Mouse (Mus musculus): ENCODE results near the gene Rhox4a2. TPM values are rescaled to one million over a fixed set of nuclear protein-coding genes. Genes with fewer than 3 reads are reported as not detected.
"Not testable (repeated sequence)": the region's sequence is repeated elsewhere in the genome, so short reads cannot be mapped to it uniquely, and the experiment has no call there.

Gene Rhox4a2
- not detected for total RNA-seq (2022)

- not testable (repeated sequence) for DNase-seq
Observed at GRCm38 (mm10) chrX:37390548-37390947, at the start of gene Rhox4a2. Rhox4a2 (plus strand) TSS chrX:37390848.

GRCm38 (mm10) chrX:37379728-37380127, 10.9 kb upstream of the Rhox4a2 start, which contains the start of gene Rhox3a2:
Rhox3a2 (plus strand) TSS chrX:37380028.
- DNase-seq = not testable (repeated sequence)

DNA sequence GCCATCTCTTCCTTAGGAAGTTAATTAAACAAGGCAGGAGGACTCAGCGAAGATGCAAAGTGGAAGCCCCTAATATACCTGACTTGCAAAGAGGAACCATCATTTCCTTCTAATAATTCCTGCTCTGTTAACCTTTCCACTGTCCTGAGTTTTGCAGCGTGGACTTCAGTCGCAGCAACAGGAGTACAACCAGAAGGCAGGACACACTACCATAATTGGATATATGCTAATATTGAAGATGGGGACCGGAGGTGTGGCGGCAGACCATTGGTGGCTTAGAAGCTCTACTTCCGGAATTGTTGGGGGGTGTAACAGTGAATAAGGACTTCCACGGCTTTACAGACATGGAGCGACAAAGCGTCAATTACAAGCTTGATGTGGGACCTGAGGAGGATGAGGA, 21.1 kb downstream of the Rhox4a2 start, which contains the start of gene Rhox2b:
Rhox2b (plus strand) TSS at position 301 of the 400 bp plus-strand sequence.
- DNase-seq = not testable (repeated sequence)

DNA sequence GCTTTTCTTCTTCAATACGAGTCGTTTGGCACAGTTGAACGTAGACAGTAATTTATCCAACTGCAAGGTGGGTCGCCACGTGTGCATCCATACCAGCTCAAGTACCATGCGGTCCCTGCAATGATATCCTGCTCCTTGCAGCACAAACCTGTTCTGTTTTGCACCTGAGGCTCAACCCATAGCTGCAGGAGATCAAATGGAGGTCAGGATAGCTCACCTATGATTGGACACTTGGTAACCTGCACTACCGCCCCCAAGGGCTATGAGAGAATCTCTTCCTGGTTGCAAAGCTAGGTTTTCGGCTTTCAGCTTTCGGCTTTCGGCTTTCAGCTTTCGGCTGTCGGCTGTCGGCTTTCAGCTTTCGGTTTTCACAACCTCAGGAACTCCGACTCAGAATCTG, 41.5 kb downstream of the Rhox4a2 start, which contains the start of gene Rhox4b:
Rhox4b (plus strand) TSS at position 301 of the 400 bp plus-strand sequence.
- DNase-seq = not testable (repeated sequence)

Other genes with a start within 250 kb of the Rhox4a2 start
- not detected for gene Akap14, start 222.0 kb upstream of the Rhox4a2 start, total RNA-seq (2022)
- gene Ndufa1, start 199.7 kb upstream of the Rhox4a2 start, total RNA-seq (2022) = 100 to 1,000 TPM; 250 to 390 (median 291) TPM
- gene Rnf113a1, start 199.6 kb upstream of the Rhox4a2 start, total RNA-seq (2022) = 1 to 10 TPM; 4.6 to 5.5 (median 5.3) TPM
- gene Gm9, start 179.8 kb upstream of the Rhox4a2 start, total RNA-seq (2022) = not detected
- not detected for gene Rhox1, start 168.6 kb upstream of the Rhox4a2 start, total RNA-seq (2022)
- not detected for gene Rhox2a, start 145.9 kb upstream of the Rhox4a2 start, total RNA-seq (2022)
- gene Rhox3a, start 140.9 kb upstream of the Rhox4a2 start, total RNA-seq (2022) = not detected
- gene Rhox4a, start 125.5 kb upstream of the Rhox4a2 start, total RNA-seq (2022) = not detected
- gene Rhox3a2, start 10.8 kb upstream of the Rhox4a2 start, total RNA-seq (2022) = not detected
- not detected for gene Rhox2b, start 21.2 kb downstream of the Rhox4a2 start, total RNA-seq (2022)
- gene Rhox4b, start 41.6 kb downstream of the Rhox4a2 start, total RNA-seq (2022) = not detected
- not detected for gene Rhox2c, start 62.8 kb downstream of the Rhox4a2 start, total RNA-seq (2022)
- gene Rhox3c, start 67.7 kb downstream of the Rhox4a2 start, total RNA-seq (2022) = not detected
- not detected for gene Rhox4c, start 89.5 kb downstream of the Rhox4a2 start, total RNA-seq (2022)
- gene Rhox2d, start 102.6 kb downstream of the Rhox4a2 start, total RNA-seq (2022) = not detected
- not detected for gene Rhox4d, start 123.5 kb downstream of the Rhox4a2 start, total RNA-seq (2022)
- not detected for gene Rhox2e, start 139.6 kb downstream of the Rhox4a2 start, total RNA-seq (2022)
- not detected for gene Rhox3e, start 151.2 kb downstream of the Rhox4a2 start, total RNA-seq (2022)
- gene Rhox4e, start 166.6 kb downstream of the Rhox4a2 start, total RNA-seq (2022) = not detected
- not detected for gene Rhox2f, start 180.6 kb downstream of the Rhox4a2 start, total RNA-seq (2022)
- not detected for gene Rhox3f, start 190.1 kb downstream of the Rhox4a2 start, total RNA-seq (2022)
- gene Rhox4f, start 216.9 kb downstream of the Rhox4a2 start, total RNA-seq (2022) = not detected
- gene Rhox3g, start 237.8 kb downstream of the Rhox4a2 start, total RNA-seq (2022) = not detected

Data from adrenal gland, adult 8-10 months (tissue).